Mouse (Mus musculus): ENCODE data around the gene Ccdc8. TPM values are rescaled to one million over a fixed set of nuclear protein-coding genes. Genes with fewer than 3 reads are reported as not detected.

Ccdc8 gene
- polyA plus RNA-seq, 1 experiment from 2014 or later, result 5.6 TPM

- Histone ChIP-seq H3K4me3 (replicated peaks) (no peak overlapping the region), H3K27ac (no peak overlapping the region), H3K9ac (replicated peaks) (no peak overlapping the region), H3K27me3 (no peaks in the 10 kb centered on the region), H3K36me3 (peaks cover 91% of the 10 kb centered on the region), H3K9me3 (no peaks in the 10 kb centered on the region), H3K4me2 (replicated peaks) (no peak overlapping the region), H3K4me1 (replicated peaks) (peaks cover 7% of the 10 kb centered on the region)
- ATAC-seq, result no peak
- WGBS, result 89% methylated on average over 7 of the region's 7 CpGs
Observed at GRCm38 (mm10) chr7:17019426-17020166, 27.1 kb downstream of the Ccdc8 start.

GRCm38 (mm10) chr7:17022176-17022575, 29.7 kb downstream of the Ccdc8 start:
- peaks cover 33% of the 10 kb centered on the region for H3K4me1 ChIP-seq (replicated peaks)
- H3K4me2 ChIP-seq (replicated peaks), result no peak overlapping the region
- H3K4me3 ChIP-seq (replicated peaks), result no peak overlapping the region
- H3K9me3 ChIP-seq, result no peaks in the 10 kb centered on the region
- no peak overlapping the region for H3K9ac ChIP-seq (replicated peaks)
- ATAC-seq, result no peak
- no peak overlapping the region for H3K27ac ChIP-seq
- H3K36me3 ChIP-seq, result peaks cover 70% of the 10 kb centered on the region
- H3K27me3 ChIP-seq, result no peaks in the 10 kb centered on the region
- 96% methylated on average over 15 of the region's 15 CpGs for WGBS

GRCm38 (mm10) chr7:17023701-17024100, 31.2 kb downstream of the Ccdc8 start:
- no peak overlapping the region for H3K9ac ChIP-seq (replicated peaks)
- no peak overlapping the region for H3K4me3 ChIP-seq (replicated peaks)
- peaks cover 59% of the 10 kb centered on the region for H3K36me3 ChIP-seq
- no peaks in the 10 kb centered on the region for H3K9me3 ChIP-seq
- ATAC-seq, result no peak
- no peak overlapping the region for H3K4me2 ChIP-seq (replicated peaks)
- no peaks in the 10 kb centered on the region for H3K27me3 ChIP-seq
- peaks cover 33% of the 10 kb centered on the region for H3K4me1 ChIP-seq (replicated peaks)
- no peak overlapping the region for H3K27ac ChIP-seq
- WGBS, result 92% methylated on average over 4 of the region's 4 CpGs

- 94% methylated on average over 6 of the region's 6 CpGs for WGBS
- Histone ChIP-seq H3K27me3 (no peaks in the 10 kb centered on the region), H3K27ac (no peak overlapping the region), H3K9ac (replicated peaks) (no peak overlapping the region; the same call in 1 of the 2 replicates), H3K36me3 (peaks cover 58% of the 10 kb centered on the region), H3K4me2 (replicated peaks) (no peak overlapping the region), H3K9me3 (no peaks in the 10 kb centered on the region), H3K4me3 (replicated peaks) (no peak overlapping the region), H3K4me1 (replicated peaks) (peaks cover 33% of the 10 kb centered on the region)
- ATAC-seq, result no peak
Observed at GRCm38 (mm10) chr7:17024141-17024540, 31.6 kb downstream of the Ccdc8 start.

- Histone ChIP-seq H3K4me2 (replicated peaks) (no peak overlapping the region), H3K27me3 (no peaks in the 10 kb centered on the region), H3K27ac (no peak overlapping the region), H3K36me3 (peaks cover 50% of the 10 kb centered on the region), H3K9me3 (no peaks in the 10 kb centered on the region), H3K4me3 (replicated peaks) (no peak overlapping the region), H3K9ac (replicated peaks) (peak overlapping the region; percentile 79; the same call in 1 of the 2 replicates), H3K4me1 (replicated peaks) (peaks cover 33% of the 10 kb centered on the region)
- 84% methylated on average over 10 of the region's 10 CpGs for WGBS
- no peak for ATAC-seq
Observed at GRCm38 (mm10) chr7:17024814-17025504, 32.5 kb downstream of the Ccdc8 start.

GRCm38 (mm10) chr7:17025505-17025894, 33.0 kb downstream of the Ccdc8 start:
- Histone ChIP-seq H3K9me3 (no peaks in the 10 kb centered on the region), H3K4me2 (replicated peaks) (no peak overlapping the region), H3K27me3 (no peaks in the 10 kb centered on the region), H3K4me1 (replicated peaks) (peaks cover 33% of the 10 kb centered on the region), H3K9ac (replicated peaks) (peak overlapping the region; percentile 79), H3K4me3 (replicated peaks) (no peak overlapping the region), H3K27ac (no peak overlapping the region), H3K36me3 (peaks cover 44% of the 10 kb centered on the region)
- WGBS, result 77% methylated on average over 4 of the region's 4 CpGs
- ATAC-seq, result no peak

GRCm38 (mm10) chr7:17025896-17026622, 33.6 kb downstream of the Ccdc8 start:
- Histone ChIP-seq H3K9me3 (no peaks in the 10 kb centered on the region), H3K27me3 (no peaks in the 10 kb centered on the region), H3K27ac (no peak overlapping the region), H3K36me3 (peaks cover 39% of the 10 kb centered on the region), H3K4me2 (replicated peaks) (peak overlapping the region; percentile 82), H3K4me1 (replicated peaks) (peaks cover 33% of the 10 kb centered on the region), H3K4me3 (replicated peaks) (peak overlapping the region; percentile 87), H3K9ac (replicated peaks) (peak overlapping the region; percentile 79)
- ATAC-seq, result no peak
- 84% methylated on average over 9 of the region's 9 CpGs for WGBS

GRCm38 (mm10) chr7:17026710-17027587, 34.4 kb downstream of the Ccdc8 start:
- H3K4me1 ChIP-seq (replicated peaks), result peaks cover 33% of the 10 kb centered on the region
- H3K4me2 ChIP-seq (replicated peaks), result peak overlapping the region; percentile 82
- ATAC-seq, result peak; percentile 10; the same call in 1 of the 2 replicates
- H3K9me3 ChIP-seq, result no peaks in the 10 kb centered on the region
- 9% methylated on average over 24 of the region's 24 CpGs for WGBS
- peak overlapping the region; percentile 79 for H3K9ac ChIP-seq (replicated peaks)
- peaks cover 30% of the 10 kb centered on the region for H3K36me3 ChIP-seq
- peak overlapping the region; percentile 59 for H3K27ac ChIP-seq
- H3K27me3 ChIP-seq, result no peaks in the 10 kb centered on the region
- H3K4me3 ChIP-seq (replicated peaks), result peak overlapping the region; percentile 87

- peak within 1 kb of the TSS; percentile 82 for H3K4me2 ChIP-seq (replicated peaks)
- ATAC-seq, result peak; percentile 91
- H3K9ac ChIP-seq (replicated peaks), result peak within 1 kb of the TSS; percentile 79
- peak within 1 kb of the TSS; percentile 87 for H3K4me3 ChIP-seq (replicated peaks)
- peaks cover 33% of the 10 kb centered on the region for H3K4me1 ChIP-seq (replicated peaks)
- WGBS, result under 1% methylated on average over 58 of the region's 58 CpGs
- H3K27me3 ChIP-seq, result no peaks in the 10 kb centered on the region
- no peaks in the 10 kb centered on the region for H3K9me3 ChIP-seq
- H3K27ac ChIP-seq, result peak within 1 kb of the TSS; percentile 59
- peaks cover 22% of the 10 kb centered on the region for H3K36me3 ChIP-seq
Observed at GRCm38 (mm10) chr7:17027588-17028343, 35.3 kb downstream of the Ccdc8 start, which contains the start of gene Ppp5c. TSS of gene Ppp5c (minus strand) at chr7:17027924.

GRCm38 (mm10) chr7:17028923-17029322, 36.4 kb downstream of the Ccdc8 start:
- no peak overlapping the region for H3K4me2 ChIP-seq (replicated peaks)
- H3K27ac ChIP-seq, result no peak overlapping the region
- no peaks in the 10 kb centered on the region for H3K9me3 ChIP-seq
- 76% methylated on average over 7 of the region's 7 CpGs for WGBS
- H3K27me3 ChIP-seq, result no peaks in the 10 kb centered on the region
- peaks cover 31% of the 10 kb centered on the region for H3K4me1 ChIP-seq (replicated peaks)
- H3K4me3 ChIP-seq (replicated peaks), result no peak overlapping the region
- H3K36me3 ChIP-seq, result peaks cover 11% of the 10 kb centered on the region
- ATAC-seq, result no peak
- H3K9ac ChIP-seq (replicated peaks), result no peak overlapping the region

GRCm38 (mm10) chr7:17030239-17030638, 37.7 kb downstream of the Ccdc8 start:
- Histone ChIP-seq H3K4me1 (replicated peaks) (peaks cover 20% of the 10 kb centered on the region), H3K9me3 (no peaks in the 10 kb centered on the region), H3K9ac (replicated peaks) (no peak overlapping the region), H3K4me3 (replicated peaks) (no peak overlapping the region), H3K27ac (no peak overlapping the region), H3K36me3 (no peaks in the 10 kb centered on the region), H3K4me2 (replicated peaks) (no peak overlapping the region), H3K27me3 (no peaks in the 10 kb centered on the region)
- no peak for ATAC-seq
- WGBS, result 81% methylated on average over 7 of the region's 7 CpGs

Data from midbrain, embryonic 13.5 days (tissue).